Mouse (Mus musculus) activated CD4-positive, CD25-positive, alpha-beta regulatory T cell, adult 4 months (primary cell): ENCODE results near the gene Klhdc4. TPM values are rescaled to one million over a fixed set of nuclear protein-coding genes. Genes with fewer than 3 reads are reported as not detected.

Experiments
- polyA plus RNA-seq, 2 experiments: library from polyadenylated mRNA; unstranded; fragments of 100-300 nt; shearing (Covaris generic); gene quantifications; one replicate each; pipeline ENCODE4 v1.2.1; 2017

The Klhdc4 gene
- polyA plus RNA-seq, 2 experiments from 2014 or later, result 17.7 to 18.6 TPM

Other genes with a start within 250 kb of the Klhdc4 start
- gene Map1lc3b, start 239.2 kb downstream of the Klhdc4 start, polyA plus RNA-seq, result 100 to 1,000 TPM; 456 to 496 TPM
- under 1 TPM in 1 of 2 experiments, not detected in 1; 0.21 TPM for gene Zcchc14, start 176.7 kb downstream of the Klhdc4 start, polyA plus RNA-seq
- gene Jph3, start 99.9 kb downstream of the Klhdc4 start, polyA plus RNA-seq, result under 1 TPM in 1 of 2 experiments, not detected in 1; 0.12 TPM
- gene Slc7a5, start 78.1 kb upstream of the Klhdc4 start, polyA plus RNA-seq, result 1 to 10 TPM; 4.7 to 6.6 TPM
- gene Car5a, start 115.3 kb upstream of the Klhdc4 start, polyA plus RNA-seq, result under 1 TPM in 1 of 2 experiments, not detected in 1; 0.40 TPM
- gene Banp, start 120.2 kb upstream of the Klhdc4 start, polyA plus RNA-seq, result 10 to 100 TPM; 24.3 to 30.2 TPM